Mouse (Mus musculus): ENCODE measurements around the gene Bcas3. TPM values are rescaled to one million over a fixed set of nuclear protein-coding genes. Genes with fewer than 3 reads are reported as not detected.
"Not testable (repeated sequence)": the region's sequence is repeated elsewhere in the genome, so short reads cannot be mapped to it uniquely, and the experiment has no call there.

Bcas3 gene
- total and polyA plus RNA-seq, 3 experiments, result 20.1 to 61.0 (median 41.3) TPM

DNA sequence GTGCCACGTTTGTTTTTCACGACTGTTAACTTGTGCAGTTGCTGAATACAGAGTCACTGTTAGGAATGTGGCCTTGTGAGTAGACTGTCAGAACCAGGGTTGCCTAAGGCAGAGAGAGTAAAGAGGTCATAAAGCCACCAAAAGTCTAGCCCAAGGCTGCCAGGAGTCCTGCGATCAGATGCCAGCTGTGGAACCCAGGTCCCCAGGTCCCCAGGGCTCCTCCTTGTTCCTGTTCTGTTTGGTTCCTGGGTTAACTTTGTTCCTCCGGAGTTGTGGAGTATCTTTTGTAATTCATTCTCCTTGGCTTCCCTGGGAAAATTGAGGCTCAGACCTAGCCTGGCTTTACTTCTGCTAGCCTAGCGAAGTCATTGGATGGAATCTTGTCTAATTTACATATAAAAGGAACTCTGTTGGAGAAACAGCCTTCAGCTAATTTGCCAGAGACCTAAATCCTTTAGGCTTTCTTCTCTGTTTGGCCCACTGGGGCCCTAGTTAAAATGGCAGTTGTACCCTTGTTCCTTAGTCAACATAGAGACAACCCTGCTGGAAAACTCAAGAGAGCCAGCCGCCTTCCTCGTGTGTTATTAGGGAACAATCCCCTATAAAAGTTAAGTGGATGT, 361.5 kb downstream of the Bcas3 start:
- TF ChIP-seq TAL1 (conservative IDR thresholded peaks at IDR 0.05; ENCODE audit: low read depth, low read length) (no peak), POLR2AphosphoS5 (IDR thresholded peaks at IDR 0.05; ENCODE audit: insufficient replicate concordance, low read depth, low read length) (no peak), GATA2 (IDR thresholded peaks at IDR 0.05; ENCODE audit: borderline replicate concordance, low read depth, low read length) (no peak), GATA1 (IDR thresholded peaks at IDR 0.05; ENCODE audit: borderline replicate concordance, low read length) (no peak), CTCF (IDR thresholded peaks at IDR 0.05; ENCODE audit: low read depth, low read length) (no peak)
- no peaks in the 10 kb centered on the region for H3K9me3 ChIP-seq (replicated peaks)
- no peak for DNase-seq (ENCODE audit: low spot score)
- ATAC-seq (ENCODE audit: extremely low read depth, insufficient number of reproducible peaks, low FRiP score, poor library complexity, severe bottlenecking), result no peak
- H3K27me3 ChIP-seq (ENCODE audit: insufficient read depth, low read length), result peaks cover 13% of the 10 kb centered on the region
- no peak overlapping the region for H3K4me3 ChIP-seq (ENCODE audit: low read depth, low read length)
- H3K4me1 ChIP-seq (ENCODE audit: insufficient read depth, low read depth, low read length), result 0 out of 2 replicates have a peak, but pooled peaks cover 1% of the 10 kb centered on the region
- H3K36me3 ChIP-seq (replicated peaks), result no peaks in the 10 kb centered on the region

DNA sequence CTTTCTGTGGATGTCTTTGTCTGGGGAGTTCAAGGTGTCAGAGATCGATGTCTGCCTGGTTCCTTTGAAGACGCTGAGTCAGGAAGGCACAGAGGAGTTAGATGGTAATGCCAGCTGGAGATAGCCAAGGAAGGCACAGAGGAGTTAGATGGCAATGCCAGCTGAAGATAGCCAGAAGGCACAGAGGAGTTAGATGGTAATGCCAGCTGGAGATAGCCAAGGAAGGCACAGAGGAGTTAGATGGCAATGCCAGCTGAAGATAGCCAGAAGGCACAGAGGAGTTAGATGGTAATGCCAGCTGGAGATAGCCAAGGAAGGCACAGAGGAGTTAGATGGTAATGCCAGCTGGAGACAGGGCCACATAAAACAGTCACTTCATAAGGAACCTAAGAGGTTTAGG, 363.8 kb downstream of the Bcas3 start:
- not testable (repeated sequence) for H3K4me1 ChIP-seq (ENCODE audit: insufficient read depth, low read depth, low read length); H3K9me3 ChIP-seq (replicated peaks); H3K4me3 ChIP-seq (ENCODE audit: low read depth, low read length); ATAC-seq (ENCODE audit: extremely low read depth, insufficient number of reproducible peaks, low FRiP score, poor library complexity, severe bottlenecking); H3K36me3 ChIP-seq (replicated peaks); DNase-seq (ENCODE audit: low spot score)
- peaks cover 15% of the 10 kb centered on the region for H3K27me3 ChIP-seq (ENCODE audit: insufficient read depth, low read length)

DNA sequence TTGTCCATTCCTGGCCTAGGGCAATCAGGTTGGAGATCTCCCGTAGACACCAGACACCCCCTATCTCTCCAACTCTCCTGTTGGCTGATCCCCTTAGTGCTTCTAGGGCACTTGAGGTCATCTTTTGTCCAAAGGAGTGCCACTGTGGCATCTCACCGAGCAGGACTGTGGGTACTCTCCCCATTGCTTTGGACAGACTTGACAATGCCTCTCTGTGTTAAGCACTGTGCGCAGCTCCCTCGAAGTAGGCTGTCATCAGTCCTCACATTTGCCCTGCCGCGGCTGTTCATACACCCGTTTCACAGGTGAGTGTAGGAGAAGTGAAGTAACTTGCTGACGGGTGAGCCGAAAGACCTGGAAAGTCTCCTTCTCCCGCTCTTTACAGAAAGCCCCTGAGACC, 366.1 kb downstream of the Bcas3 start:
- Histone ChIP-seq H3K4me3 (ENCODE audit: low read depth, low read length) (no peak overlapping the region), H3K4me1 (ENCODE audit: insufficient read depth, low read depth, low read length) (no peaks in the 10 kb centered on the region), H3K9me3 (replicated peaks) (no peaks in the 10 kb centered on the region), H3K27me3 (ENCODE audit: insufficient read depth, low read length) (peaks cover 15% of the 10 kb centered on the region), H3K36me3 (replicated peaks) (no peaks in the 10 kb centered on the region)
- ATAC-seq (ENCODE audit: extremely low read depth, insufficient number of reproducible peaks, low FRiP score, poor library complexity, severe bottlenecking) (no peak), DNase-seq (ENCODE audit: low spot score) (no peak)
- TF ChIP-seq GATA1 (IDR thresholded peaks at IDR 0.05; ENCODE audit: borderline replicate concordance, low read length), result no peak

DNA sequence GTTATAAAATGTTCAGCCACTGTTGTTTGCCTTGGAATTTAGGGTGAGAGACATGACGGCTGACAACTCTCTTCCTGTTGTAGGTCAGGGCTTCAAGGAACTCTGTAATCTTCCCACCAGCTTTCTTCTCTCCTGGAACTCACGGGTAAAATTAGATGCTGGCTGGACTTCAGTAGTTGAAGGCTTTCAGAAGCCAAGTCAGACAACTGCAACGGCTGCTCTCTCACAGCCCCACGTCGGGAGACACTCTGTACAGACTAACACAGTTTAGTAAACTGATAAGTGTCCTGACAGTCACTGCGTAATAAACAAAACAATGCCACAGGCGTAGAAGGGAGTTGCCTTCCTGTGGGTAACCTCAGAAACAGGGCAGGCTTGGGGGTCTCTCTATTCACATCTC, 366.8 kb downstream of the Bcas3 start:
- H3K36me3 ChIP-seq (replicated peaks), result no peaks in the 10 kb centered on the region
- DNase-seq (ENCODE audit: low spot score), result no peak
- H3K4me1 ChIP-seq (ENCODE audit: insufficient read depth, low read depth, low read length), result no peaks in the 10 kb centered on the region
- ATAC-seq (ENCODE audit: extremely low read depth, insufficient number of reproducible peaks, low FRiP score, poor library complexity, severe bottlenecking), result no peak
- peaks cover 13% of the 10 kb centered on the region for H3K27me3 ChIP-seq (ENCODE audit: insufficient read depth, low read length)
- TF ChIP-seq POLR2AphosphoS5 (IDR thresholded peaks at IDR 0.05; ENCODE audit: insufficient replicate concordance, low read depth, low read length), result no peak
- TF ChIP-seq GATA2 (IDR thresholded peaks at IDR 0.05; ENCODE audit: borderline replicate concordance, low read depth, low read length), result no peak
- no peak for TF ChIP-seq GATA1 (IDR thresholded peaks at IDR 0.05; ENCODE audit: borderline replicate concordance, low read length)
- TF ChIP-seq CTCF (IDR thresholded peaks at IDR 0.05; ENCODE audit: low read depth, low read length), result no peak
- TF ChIP-seq TAL1 (conservative IDR thresholded peaks at IDR 0.05; ENCODE audit: low read depth, low read length), result no peak
- H3K9me3 ChIP-seq (replicated peaks), result no peaks in the 10 kb centered on the region
- no peak overlapping the region for H3K4me3 ChIP-seq (ENCODE audit: low read depth, low read length)

DNA sequence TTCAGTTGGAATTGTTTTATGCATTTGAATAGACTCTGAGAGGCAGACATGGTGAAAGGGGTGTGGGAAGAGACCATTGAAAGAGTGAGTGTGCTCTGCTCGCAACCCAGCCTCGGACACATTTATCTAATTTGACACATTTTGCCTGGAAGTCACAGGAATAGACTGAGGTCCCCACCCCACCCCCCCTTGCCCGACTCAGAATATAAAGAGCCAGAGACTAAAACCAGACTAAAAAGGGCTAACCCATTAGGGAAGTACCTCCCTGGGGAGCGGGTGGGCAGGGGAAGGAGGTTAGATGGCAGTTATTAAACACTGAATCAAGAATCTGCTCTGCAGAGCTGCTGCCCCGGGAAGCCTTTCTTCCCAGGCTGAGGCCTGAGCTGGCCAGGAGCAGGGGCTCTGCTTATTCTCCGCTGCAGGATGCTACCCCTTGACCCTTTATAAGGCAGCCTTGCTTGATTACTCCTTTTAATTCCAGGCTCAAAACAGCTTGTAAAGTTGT, 367.4 kb downstream of the Bcas3 start:
- H3K36me3 ChIP-seq (replicated peaks), result no peaks in the 10 kb centered on the region
- peaks cover 13% of the 10 kb centered on the region for H3K27me3 ChIP-seq (ENCODE audit: insufficient read depth, low read length)
- no peak for TF ChIP-seq CTCF (IDR thresholded peaks at IDR 0.05; ENCODE audit: low read depth, low read length)
- no peak for TF ChIP-seq GATA1 (IDR thresholded peaks at IDR 0.05; ENCODE audit: borderline replicate concordance, low read length)
- H3K9me3 ChIP-seq (replicated peaks), result no peaks in the 10 kb centered on the region
- DNase-seq (ENCODE audit: low spot score) (no peak), ATAC-seq (ENCODE audit: extremely low read depth, insufficient number of reproducible peaks, low FRiP score, poor library complexity, severe bottlenecking) (no peak)
- no peaks in the 10 kb centered on the region for H3K4me1 ChIP-seq (ENCODE audit: insufficient read depth, low read depth, low read length)
- no peak overlapping the region for H3K4me3 ChIP-seq (ENCODE audit: low read depth, low read length)

DNA sequence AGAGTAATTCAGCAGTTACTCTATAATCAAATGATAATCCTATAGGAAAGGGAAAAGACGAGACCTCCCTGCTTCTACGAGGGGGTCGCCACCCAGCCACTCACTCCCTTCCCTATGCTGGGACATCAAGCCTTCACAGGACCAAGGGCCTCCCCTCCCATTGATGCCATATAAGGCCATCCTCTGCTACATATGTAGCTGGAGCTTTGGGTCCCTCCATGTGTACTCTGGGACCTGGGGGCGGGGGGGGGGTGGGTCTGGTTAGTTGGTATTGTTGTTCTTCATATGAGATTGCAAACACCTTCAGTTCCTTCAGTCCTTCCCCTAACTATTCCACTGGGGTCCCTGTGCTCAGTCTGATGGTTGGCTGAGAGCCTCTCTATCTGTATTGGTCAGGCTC, 369.0 kb downstream of the Bcas3 start:
- Histone ChIP-seq H3K4me3 (ENCODE audit: low read depth, low read length) (no peak overlapping the region), H3K36me3 (replicated peaks) (no peaks in the 10 kb centered on the region), H3K4me1 (ENCODE audit: insufficient read depth, low read depth, low read length) (no peaks in the 10 kb centered on the region), H3K9me3 (replicated peaks) (no peaks in the 10 kb centered on the region), H3K27me3 (ENCODE audit: insufficient read depth, low read length) (peaks cover 13% of the 10 kb centered on the region)
- no peak for TF ChIP-seq GATA2 (IDR thresholded peaks at IDR 0.05; ENCODE audit: borderline replicate concordance, low read depth, low read length)
- no peak for TF ChIP-seq POLR2AphosphoS5 (IDR thresholded peaks at IDR 0.05; ENCODE audit: insufficient replicate concordance, low read depth, low read length)
- no peak for TF ChIP-seq TAL1 (conservative IDR thresholded peaks at IDR 0.05; ENCODE audit: low read depth, low read length)
- TF ChIP-seq GATA1 (IDR thresholded peaks at IDR 0.05; ENCODE audit: borderline replicate concordance, low read length), result no peak
- no peak for TF ChIP-seq CTCF (IDR thresholded peaks at IDR 0.05; ENCODE audit: low read depth, low read length)
- ATAC-seq (ENCODE audit: extremely low read depth, insufficient number of reproducible peaks, low FRiP score, poor library complexity, severe bottlenecking) (no peak), DNase-seq (ENCODE audit: low spot score) (no peak)

DNA sequence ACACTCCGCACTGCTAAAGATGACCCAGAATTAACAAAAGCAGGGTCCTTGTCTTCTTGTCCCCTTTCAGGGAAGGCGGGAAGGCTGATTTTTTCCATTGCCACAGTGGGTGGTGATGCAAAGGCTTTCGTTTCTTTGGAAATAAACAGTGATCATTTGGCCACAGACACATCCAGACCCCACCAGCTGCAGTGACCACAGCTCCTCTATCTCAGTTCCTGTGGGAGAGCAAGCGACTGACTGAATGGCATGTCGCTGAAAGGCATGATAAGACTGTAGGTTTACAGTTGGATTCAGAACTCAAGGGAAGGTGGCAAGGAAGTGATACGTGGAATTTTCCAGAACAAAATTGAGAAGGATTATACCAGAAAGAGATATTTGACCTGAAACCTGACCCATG, 371.2 kb downstream of the Bcas3 start:
- Histone ChIP-seq H3K4me3 (ENCODE audit: low read depth, low read length) (no peak overlapping the region), H3K27me3 (ENCODE audit: insufficient read depth, low read length) (peaks cover 7% of the 10 kb centered on the region), H3K36me3 (replicated peaks) (no peaks in the 10 kb centered on the region), H3K4me1 (ENCODE audit: insufficient read depth, low read depth, low read length) (no peaks in the 10 kb centered on the region), H3K9me3 (replicated peaks) (no peaks in the 10 kb centered on the region)
- no peak for TF ChIP-seq GATA1 (IDR thresholded peaks at IDR 0.05; ENCODE audit: borderline replicate concordance, low read length)
- TF ChIP-seq CTCF (IDR thresholded peaks at IDR 0.05; ENCODE audit: low read depth, low read length), result no peak
- TF ChIP-seq GATA2 (IDR thresholded peaks at IDR 0.05; ENCODE audit: borderline replicate concordance, low read depth, low read length), result no peak
- no peak for TF ChIP-seq TAL1 (conservative IDR thresholded peaks at IDR 0.05; ENCODE audit: low read depth, low read length)
- no peak for TF ChIP-seq POLR2AphosphoS5 (IDR thresholded peaks at IDR 0.05; ENCODE audit: insufficient replicate concordance, low read depth, low read length)
- ATAC-seq (ENCODE audit: extremely low read depth, insufficient number of reproducible peaks, low FRiP score, poor library complexity, severe bottlenecking) (no peak), DNase-seq (ENCODE audit: low spot score) (no peak)

Measured in G1E (cell line).